Mouse (Mus musculus) liver, embryonic 16.5 days (tissue): ENCODE results near the gene Utp18. TPM values are rescaled to one million over a fixed set of nuclear protein-coding genes. Genes with fewer than 3 reads are reported as not detected.
A peak's percentile ranks its signal among the peaks of the same experiment; 100 is the strongest.

Source experiments
- ATAC-seq: fragments of 200-750 bp; cut with Nextera tagmentation; 2 replicates; pipeline ENCODE4 v1.8.0; 2017; ENCODE audit warnings: low read depth, mild to moderate bottlenecking, moderate number of reproducible peaks, moderate library complexity
- H3K27ac ChIP-seq: fragments of 300-500 bp; sonication (generic); 2 replicates; pipeline ENCODE4 v1.5.1; 2014; ENCODE audit warnings: mild to moderate bottlenecking, low read length
- H3K27me3 ChIP-seq: fragments of 300-500 bp; sonication (generic); 2 replicates; pipeline ENCODE4 v1.6.1; 2014; ENCODE audit warnings: low read depth, low read length, mixed read lengths; ENCODE audit not compliant: control insufficient read depth, insufficient read depth
- H3K36me3 ChIP-seq: fragments of 300-500 bp; sonication (generic); 2 replicates; pipeline ENCODE4 v1.6.1; 2014; ENCODE audit warnings: mild to moderate bottlenecking; ENCODE audit not compliant: control insufficient read depth, insufficient read depth
- H3K4me1 ChIP-seq: fragments of 300-500 bp; sonication (generic); 2 replicates; pipeline ENCODE4 v1.6.1; 2014; ENCODE audit warnings: low read depth, low read length, mixed read lengths; ENCODE audit not compliant: control insufficient read depth
- H3K4me2 ChIP-seq: fragments of 300-500 bp; sonication (generic); 2 replicates; pipeline ENCODE4 v1.6.1; 2014; ENCODE audit warnings: low read depth, low read length, mixed read lengths
- H3K4me3 ChIP-seq: fragments of 300-500 bp; sonication (generic); 2 replicates; pipeline ENCODE4 v1.5.1; 2014; ENCODE audit warnings: low read depth, mild to moderate bottlenecking, low read length
- H3K9ac ChIP-seq: fragments of 300-500 bp; sonication (generic); 2 replicates; pipeline ENCODE4 v1.6.1; 2014; ENCODE audit warnings: low read depth, low read length
- H3K9me3 ChIP-seq: fragments of 300-500 bp; sonication (generic); replicated peaks from 2 replicates; pipeline ENCODE4 v1.6.1; 2016; ENCODE audit warnings: low read length; ENCODE audit not compliant: control insufficient read depth
- WGBS: fragments of 180-500 bp; shearing (Covaris S2); extraction: QIAGEN DNeasy Blood & Tissue Kit; methylation state at CpG from one replicate; pipeline ENCODE4 v1.1.7; 2014; ENCODE audit not compliant: insufficient replicate concordance; 5-methylcytosine and 5-hydroxymethylcytosine counted together
- polyA plus RNA-seq: library from polyadenylated mRNA; unstranded; fragments of >200 nt; fragmentation: Nextera tagmentation; extraction: Ambion mirVana; gene quantifications from 2 replicates; pipeline ENCODE4 v1.2.1, GENCODE M21; 2015

The Utp18 gene
- polyA plus RNA-seq, 1 experiment from 2014 or later: 9.4 TPM

DNA sequence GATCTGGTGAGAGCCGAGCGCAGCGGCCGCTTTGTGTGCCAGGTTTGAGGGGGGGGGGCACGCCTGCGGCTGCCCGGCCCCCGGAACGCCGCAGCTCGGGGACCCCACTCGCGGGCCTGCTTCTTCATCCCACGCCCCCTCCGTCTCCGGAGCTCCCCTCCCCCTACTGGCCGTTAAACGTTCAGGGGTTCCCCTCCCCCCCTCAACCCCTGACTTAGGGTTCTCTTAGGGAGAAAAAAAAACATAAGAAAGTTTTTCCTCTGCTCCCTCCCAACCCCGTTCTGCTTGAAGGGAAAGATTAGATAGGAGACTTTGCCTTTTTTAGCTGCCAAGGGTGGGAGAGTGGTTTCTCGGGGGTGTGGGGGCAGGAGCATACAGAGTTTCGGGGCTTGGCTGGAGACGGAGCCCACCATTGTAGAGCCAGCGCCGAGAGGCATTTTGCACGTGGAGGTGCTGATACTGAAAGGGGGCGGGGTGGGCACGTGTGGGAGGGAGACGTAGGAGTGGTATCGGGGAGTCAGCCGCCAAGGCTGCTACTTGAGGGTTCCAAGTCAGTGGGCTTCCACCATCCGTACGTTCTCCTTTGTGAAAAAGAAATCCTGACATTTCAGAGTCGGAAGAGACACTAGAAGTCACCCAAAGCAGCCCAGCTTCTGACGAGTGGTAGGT, 979 bp upstream of the Utp18 start:
- Histone ChIP-seq H3K9me3 (no peaks in the 10 kb centered on the region), H3K9ac (peak overlapping the region; percentile 93), H3K4me2 (peak overlapping the region; percentile 94), H3K4me1 (peaks cover 20% of the 10 kb centered on the region), H3K27ac (peak overlapping the region; percentile 97), H3K4me3 (peak overlapping the region; percentile 97), H3K36me3 (no peaks in the 10 kb centered on the region), H3K27me3 (no peaks in the 10 kb centered on the region)
- WGBS: under 1% methylated on average over 34 of the region's 34 CpGs
- ATAC-seq: no peak

DNA sequence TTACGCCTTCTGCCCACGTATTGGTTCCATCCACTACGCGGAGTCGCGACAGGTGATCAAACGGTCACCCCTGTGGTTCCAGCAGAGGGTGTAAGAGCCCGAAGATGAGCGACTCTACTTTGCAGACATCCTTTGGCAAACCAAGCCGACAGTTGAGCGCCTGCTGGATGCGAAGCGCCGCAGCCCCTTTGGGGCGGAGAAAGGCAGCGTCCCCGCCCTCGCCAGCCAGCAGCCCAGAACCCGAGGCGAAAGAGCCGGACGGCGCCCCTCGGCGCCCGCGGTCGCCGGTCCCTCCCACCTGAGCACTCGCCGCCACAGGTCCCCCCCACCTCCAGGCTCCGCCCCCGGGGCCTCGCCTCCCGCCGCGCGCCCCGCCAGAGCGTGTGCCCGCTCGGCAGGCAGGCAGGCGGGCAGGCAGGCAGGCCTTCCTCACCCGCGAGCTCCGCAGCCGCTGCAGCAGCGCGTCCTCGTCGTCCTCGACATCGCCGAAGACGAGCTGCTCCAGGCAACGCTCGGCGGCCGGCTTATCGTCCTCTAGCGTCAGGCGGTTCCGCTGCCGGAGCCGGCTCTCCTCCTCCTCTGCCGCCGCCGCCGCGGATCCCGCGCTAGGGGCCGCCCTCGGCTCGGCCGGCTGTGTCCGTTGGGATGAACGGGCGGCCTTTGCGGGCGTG, 530 bp downstream of the Utp18 start:
- Histone ChIP-seq H3K27ac (peak overlapping the region; percentile 97), H3K36me3 (no peaks in the 10 kb centered on the region), H3K4me1 (peaks cover 20% of the 10 kb centered on the region), H3K4me3 (peak overlapping the region; percentile 97), H3K9ac (peak overlapping the region; percentile 93), H3K4me2 (peak overlapping the region; percentile 94), H3K27me3 (no peaks in the 10 kb centered on the region), H3K9me3 (no peaks in the 10 kb centered on the region)
- under 1% methylated on average over 73 of the region's 81 CpGs for WGBS
- ATAC-seq: peak; percentile 77

DNA sequence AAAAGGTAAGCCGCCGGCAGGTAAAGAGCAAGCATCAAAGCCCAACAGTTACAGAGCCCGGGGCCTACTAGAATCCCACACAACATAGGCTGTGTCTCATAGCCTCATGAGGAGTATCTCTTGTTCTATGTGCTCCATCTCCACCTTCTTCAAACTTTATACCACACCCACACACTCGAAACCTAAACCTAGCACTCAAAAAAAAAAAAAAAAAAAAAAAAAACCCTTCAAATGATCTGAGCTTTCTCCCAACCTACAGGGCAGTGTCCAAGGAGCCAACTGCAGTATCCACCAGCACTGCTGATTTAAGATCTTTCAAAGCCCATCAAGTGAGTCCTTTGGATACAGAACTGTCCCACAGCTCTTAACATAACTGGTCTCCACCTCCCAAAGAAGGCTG, 1.5 kb downstream of the Utp18 start:
- Histone ChIP-seq H3K36me3 (peaks cover 3% of the 10 kb centered on the region; the same call in 1 of the 2 replicates), H3K9me3 (no peaks in the 10 kb centered on the region), H3K4me3 (peak overlapping the region; percentile 97), H3K9ac (no peak overlapping the region; the same call in 1 of the 2 replicates), H3K27ac (no peak overlapping the region), H3K4me1 (peaks cover 18% of the 10 kb centered on the region), H3K4me2 (peak overlapping the region; percentile 94), H3K27me3 (no peaks in the 10 kb centered on the region)
- WGBS: 82% methylated on average over 4 of the region's 4 CpGs
- ATAC-seq: no peak

DNA sequence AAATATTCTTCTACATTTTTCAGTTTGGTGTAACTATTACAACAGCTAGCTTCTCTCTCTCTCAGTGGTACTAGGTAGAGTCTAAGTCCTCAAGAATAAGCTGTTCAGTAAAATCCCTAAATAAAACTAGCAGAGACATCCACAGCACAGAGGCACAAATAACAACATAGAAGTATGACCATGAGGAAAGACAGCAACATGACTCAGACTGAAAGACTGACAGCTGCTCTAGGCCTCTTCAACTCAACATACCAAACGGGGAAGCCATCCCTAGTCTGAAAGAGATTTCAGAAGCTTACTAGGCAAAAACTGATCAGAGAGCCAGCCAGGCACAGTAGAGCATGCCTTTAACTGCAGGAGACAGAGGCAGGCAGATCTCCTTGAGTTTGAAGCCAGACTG, 22.9 kb downstream of the Utp18 start:
- H3K4me1 ChIP-seq: no peaks in the 10 kb centered on the region
- H3K9ac ChIP-seq: no peak overlapping the region
- peaks cover 5% of the 10 kb centered on the region for H3K36me3 ChIP-seq
- no peak for ATAC-seq
- H3K4me2 ChIP-seq: no peak overlapping the region
- no peaks in the 10 kb centered on the region for H3K9me3 ChIP-seq
- WGBS: 59% methylated on average over 1 of the region's 1 CpGs
- no peak overlapping the region for H3K4me3 ChIP-seq
- H3K27ac ChIP-seq: no peak overlapping the region
- no peaks in the 10 kb centered on the region for H3K27me3 ChIP-seq

DNA sequence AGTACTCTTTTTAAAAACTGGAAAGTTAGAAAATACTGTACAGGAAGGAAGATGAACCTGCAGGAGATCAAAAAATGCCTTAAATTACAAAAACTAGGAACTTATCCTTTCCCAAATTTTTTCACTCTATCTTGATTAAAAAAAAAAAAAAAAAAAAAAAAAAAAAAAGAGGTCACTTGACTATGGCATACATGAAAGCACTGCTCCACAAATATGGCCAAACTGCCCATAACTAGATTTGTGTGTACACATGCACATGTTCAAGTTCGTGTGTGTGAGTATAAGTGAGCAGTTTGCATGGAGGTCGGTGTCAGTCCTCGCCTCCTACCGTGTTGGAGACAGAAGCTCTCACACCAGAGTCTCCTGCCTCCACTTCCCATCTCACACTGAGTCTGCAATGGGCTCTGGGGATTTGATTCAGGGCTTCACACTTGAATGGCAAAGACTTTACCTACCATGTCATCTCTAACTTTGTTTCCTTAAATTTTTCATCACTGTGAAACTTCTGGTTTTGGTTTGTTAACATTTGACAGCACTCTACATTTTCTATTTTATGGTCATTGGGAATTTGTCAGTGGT, 23.4 kb downstream of the Utp18 start:
- no peaks in the 10 kb centered on the region for H3K9me3 ChIP-seq
- ATAC-seq: no peak
- no peak overlapping the region for H3K4me2 ChIP-seq
- 72% methylated on average over 4 of the region's 4 CpGs for WGBS
- H3K27ac ChIP-seq: no peak overlapping the region
- H3K9ac ChIP-seq: no peak overlapping the region
- peaks cover 5% of the 10 kb centered on the region for H3K36me3 ChIP-seq
- H3K27me3 ChIP-seq: no peaks in the 10 kb centered on the region
- no peak overlapping the region for H3K4me3 ChIP-seq
- H3K4me1 ChIP-seq: no peaks in the 10 kb centered on the region

- peaks cover 3% of the 10 kb centered on the region for H3K36me3 ChIP-seq
- no peak overlapping the region for H3K9ac ChIP-seq
- no peaks in the 10 kb centered on the region; the same call in 1 of the 2 replicates for H3K4me1 ChIP-seq
- no peak overlapping the region for H3K27ac ChIP-seq
- H3K9me3 ChIP-seq: no peaks in the 10 kb centered on the region
- no peak overlapping the region for H3K4me3 ChIP-seq
- ATAC-seq: no peak
- no peaks in the 10 kb centered on the region for H3K27me3 ChIP-seq
- WGBS: 54% methylated on average over 2 of the region's 2 CpGs
- H3K4me2 ChIP-seq: no peak overlapping the region
Measured at GRCm38 (mm10) chr11:93861193-93861592, 24.4 kb downstream of the Utp18 start.

GRCm38 (mm10) chr11:93860540-93861172, 24.9 kb downstream of the Utp18 start:
- H3K9me3 ChIP-seq: no peaks in the 10 kb centered on the region
- no peak for ATAC-seq

GRCm38 (mm10) chr11:93856284-93856955, 29.1 kb downstream of the Utp18 start:
- WGBS: 4% methylated on average over 6 of the region's 6 CpGs
- ATAC-seq: no peak

More at GRCm38 (mm10) chr11:93860540-93861172, 24.9 kb downstream of the Utp18 start:
- Histone ChIP-seq H3K4me2 (no peak overlapping the region), H3K27ac (no peak overlapping the region), H3K27me3 (no peaks in the 10 kb centered on the region), H3K9ac (no peak overlapping the region), H3K36me3 (no peaks in the 10 kb centered on the region), H3K4me3 (no peak overlapping the region), H3K4me1 (no peaks in the 10 kb centered on the region; the same call in 1 of the 2 replicates)
- 89% methylated on average over 1 of the region's 1 CpGs for WGBS

More at GRCm38 (mm10) chr11:93856284-93856955, 29.1 kb downstream of the Utp18 start:
- Histone ChIP-seq H3K27ac (no peak overlapping the region), H3K4me1 (no peaks in the 10 kb centered on the region; the same call in 1 of the 2 replicates), H3K36me3 (no peaks in the 10 kb centered on the region), H3K9ac (no peak overlapping the region), H3K4me3 (no peak overlapping the region), H3K9me3 (no peaks in the 10 kb centered on the region), H3K4me2 (no peak overlapping the region), H3K27me3 (no peaks in the 10 kb centered on the region)
